Mouse (Mus musculus): ENCODE measurements at regions not wholly inside any gene's neighbourhood (a gene's known extent, or its start where the extent isn't known, plus 50 kb on each side); places are given as distances from the start of the nearest gene placed in this dataset.

GRCm38 (mm10) chr3:128881685-128882444, 317.8 kb upstream of the Pitx2 start:
- no peak for ATAC-seq

GRCm38 (mm10) chr3:128883636-128884195, 316.0 kb upstream of the Pitx2 start:
- DNase-seq (ENCODE audit: low spot score) (no peak), ATAC-seq (no peak)
- WGBS, result 74% methylated on average over 7 of the region's 7 CpGs
- H3K9ac ChIP-seq (replicated peaks; ENCODE audit: low read depth), result no peak overlapping the region
- no peaks in the 10 kb centered on the region for H3K27me3 ChIP-seq (replicated peaks; ENCODE audit: insufficient read depth, low read length)
- H3K4me1 ChIP-seq (ENCODE audit: insufficient read depth, low read depth, low read length), result no peaks in the 10 kb centered on the region
- TF ChIP-seq EP300 (IDR thresholded peaks at IDR 0.05), result no peak
- TF ChIP-seq CTCF (IDR thresholded peaks at IDR 0.05), result no peak
- H3K4me3 ChIP-seq (ENCODE audit: low read depth, low read length), result no peak overlapping the region
- no peaks in the 10 kb centered on the region for H3K36me3 ChIP-seq (ENCODE audit: insufficient read depth, low read length)
- H3K4me2 ChIP-seq (replicated peaks; ENCODE audit: low read depth, low read length), result no peak overlapping the region
- H3K9me3 ChIP-seq (ENCODE audit: low read length), result no peaks in the 10 kb centered on the region
- no peak overlapping the region for H3K27ac ChIP-seq (ENCODE audit: low read length)

More at GRCm38 (mm10) chr3:128881685-128882444, 317.8 kb upstream of the Pitx2 start:
- Histone ChIP-seq H3K4me3 (ENCODE audit: low read depth, low read length) (no peak overlapping the region), H3K27me3 (replicated peaks; ENCODE audit: insufficient read depth, low read length) (no peaks in the 10 kb centered on the region), H3K4me1 (ENCODE audit: insufficient read depth, low read depth, low read length) (no peaks in the 10 kb centered on the region), H3K27ac (ENCODE audit: low read length) (no peak overlapping the region), H3K4me2 (replicated peaks; ENCODE audit: low read depth, low read length) (no peak overlapping the region), H3K36me3 (ENCODE audit: insufficient read depth, low read length) (no peaks in the 10 kb centered on the region), H3K9me3 (ENCODE audit: low read length) (no peaks in the 10 kb centered on the region), H3K9ac (replicated peaks; ENCODE audit: low read depth) (no peak overlapping the region)
- 28% methylated on average over 10 of the region's 10 CpGs for WGBS
- DNase-seq (ENCODE audit: low spot score), result no peak
- no peak for TF ChIP-seq EP300 (IDR thresholded peaks at IDR 0.05)
- no peak for TF ChIP-seq CTCF (IDR thresholded peaks at IDR 0.05)

GRCm38 (mm10) chr3:128886678-128887077, 313.0 kb upstream of the Pitx2 start:
- H3K27me3 ChIP-seq (replicated peaks; ENCODE audit: insufficient read depth, low read length), result no peaks in the 10 kb centered on the region
- ATAC-seq (no peak), DNase-seq (ENCODE audit: low spot score) (peak; percentile 55)
- H3K9me3 ChIP-seq (ENCODE audit: low read length), result no peaks in the 10 kb centered on the region
- no peak overlapping the region for H3K4me3 ChIP-seq (ENCODE audit: low read depth, low read length)
- H3K4me1 ChIP-seq (ENCODE audit: insufficient read depth, low read depth, low read length), result no peaks in the 10 kb centered on the region
- no peaks in the 10 kb centered on the region for H3K36me3 ChIP-seq (ENCODE audit: insufficient read depth, low read length)
- TF ChIP-seq CTCF (IDR thresholded peaks at IDR 0.05), result no peak
- TF ChIP-seq EP300 (IDR thresholded peaks at IDR 0.05), result no peak
- whole genome bisulfite sequencing, result 30% methylated on average over 9 of the region's 9 CpGs
- H3K27ac ChIP-seq (ENCODE audit: low read length), result no peak overlapping the region
- H3K9ac ChIP-seq (replicated peaks; ENCODE audit: low read depth), result no peak overlapping the region
- H3K4me2 ChIP-seq (replicated peaks; ENCODE audit: low read depth, low read length), result no peak overlapping the region

GRCm38 (mm10) chr3:128891078-128891477, 308.6 kb upstream of the Pitx2 start:
- Histone ChIP-seq H3K9ac (replicated peaks; ENCODE audit: low read depth) (no peak overlapping the region), H3K4me1 (ENCODE audit: insufficient read depth, low read depth, low read length) (no peaks in the 10 kb centered on the region), H3K36me3 (ENCODE audit: insufficient read depth, low read length) (no peaks in the 10 kb centered on the region), H3K9me3 (ENCODE audit: low read length) (no peaks in the 10 kb centered on the region), H3K4me3 (ENCODE audit: low read depth, low read length) (no peak overlapping the region), H3K27ac (ENCODE audit: low read length) (no peak overlapping the region), H3K4me2 (replicated peaks; ENCODE audit: low read depth, low read length) (no peak overlapping the region), H3K27me3 (replicated peaks; ENCODE audit: insufficient read depth, low read length) (no peaks in the 10 kb centered on the region)
- TF ChIP-seq EP300 (IDR thresholded peaks at IDR 0.05), result no peak
- ATAC-seq (no peak), DNase-seq (ENCODE audit: low spot score) (peak; percentile 14)
- 63% methylated on average over 5 of the region's 5 CpGs for WGBS

- Histone ChIP-seq H3K27ac (ENCODE audit: low read length) (no peak overlapping the region), H3K9ac (replicated peaks; ENCODE audit: low read depth) (no peak overlapping the region), H3K9me3 (ENCODE audit: low read length) (no peaks in the 10 kb centered on the region), H3K36me3 (ENCODE audit: insufficient read depth, low read length) (no peaks in the 10 kb centered on the region), H3K27me3 (replicated peaks; ENCODE audit: insufficient read depth, low read length) (no peaks in the 10 kb centered on the region), H3K4me3 (ENCODE audit: low read depth, low read length) (no peak overlapping the region), H3K4me2 (replicated peaks; ENCODE audit: low read depth, low read length) (no peak overlapping the region), H3K4me1 (ENCODE audit: insufficient read depth, low read depth, low read length) (no peaks in the 10 kb centered on the region)
- TF ChIP-seq CTCF (IDR thresholded peaks at IDR 0.05), result no peak
- TF ChIP-seq EP300 (IDR thresholded peaks at IDR 0.05), result no peak
- ATAC-seq, result no peak; the same call in 1 of the 2 replicates
- WGBS, result 99% methylated on average over 3 of the region's 3 CpGs
- no peak for DNase-seq (ENCODE audit: low spot score)
Observed at GRCm38 (mm10) chr3:128896628-128897027, 303.1 kb upstream of the Pitx2 start.

GRCm38 (mm10) chr3:128911122-128911521, 288.6 kb upstream of the Pitx2 start:
- H3K4me1 ChIP-seq (ENCODE audit: insufficient read depth, low read depth, low read length), result no peaks in the 10 kb centered on the region
- H3K9me3 ChIP-seq (ENCODE audit: low read length), result no peaks in the 10 kb centered on the region
- no peak overlapping the region for H3K4me2 ChIP-seq (replicated peaks; ENCODE audit: low read depth, low read length)
- WGBS, result 39% methylated on average over 4 of the region's 4 CpGs
- TF ChIP-seq CTCF (IDR thresholded peaks at IDR 0.05) (no peak), EP300 (IDR thresholded peaks at IDR 0.05) (no peak)
- no peak overlapping the region for H3K27ac ChIP-seq (ENCODE audit: low read length)
- no peaks in the 10 kb centered on the region for H3K27me3 ChIP-seq (replicated peaks; ENCODE audit: insufficient read depth, low read length)
- no peak for ATAC-seq
- no peak for DNase-seq (ENCODE audit: low spot score)
- H3K9ac ChIP-seq (replicated peaks; ENCODE audit: low read depth), result no peak overlapping the region
- H3K4me3 ChIP-seq (ENCODE audit: low read depth, low read length), result no peak overlapping the region
- H3K36me3 ChIP-seq (ENCODE audit: insufficient read depth, low read length), result no peaks in the 10 kb centered on the region

Data from lung, postnatal 0 days (tissue).